Mouse (Mus musculus) T-cell, adult 2 months (primary cell): Measurements from ENCODE around the gene Faap100.
"Not testable (repeated sequence)": the region's sequence is repeated elsewhere in the genome, so short reads cannot be mapped to it uniquely, and the experiment has no call there.

Experiments used
- DNase-seq: peaks from one replicate; pipeline ENCODE4 v3.0.0; 2022; ENCODE audit warnings: low spot score

Gene Faap100

GRCm38 (mm10) chr11:120351250-120352092 lies 27.1 kb downstream of the Faap100 start:
- DNase-seq, result no peak

- no peak for DNase-seq
Measured at GRCm38 (mm10) chr11:120350711-120351110, 27.9 kb downstream of the Faap100 start.

GRCm38 (mm10) chr11:120349986-120350702 lies 28.4 kb downstream of the Faap100 start:
- peak; percentile 67 for DNase-seq

- no peak for DNase-seq
Measured at GRCm38 (mm10) chr11:120349371-120349985, 29.1 kb downstream of the Faap100 start.

GRCm38 (mm10) chr11:120348684-120349370 lies 29.7 kb downstream of the Faap100 start:
- DNase-seq, result no peak

DNA sequence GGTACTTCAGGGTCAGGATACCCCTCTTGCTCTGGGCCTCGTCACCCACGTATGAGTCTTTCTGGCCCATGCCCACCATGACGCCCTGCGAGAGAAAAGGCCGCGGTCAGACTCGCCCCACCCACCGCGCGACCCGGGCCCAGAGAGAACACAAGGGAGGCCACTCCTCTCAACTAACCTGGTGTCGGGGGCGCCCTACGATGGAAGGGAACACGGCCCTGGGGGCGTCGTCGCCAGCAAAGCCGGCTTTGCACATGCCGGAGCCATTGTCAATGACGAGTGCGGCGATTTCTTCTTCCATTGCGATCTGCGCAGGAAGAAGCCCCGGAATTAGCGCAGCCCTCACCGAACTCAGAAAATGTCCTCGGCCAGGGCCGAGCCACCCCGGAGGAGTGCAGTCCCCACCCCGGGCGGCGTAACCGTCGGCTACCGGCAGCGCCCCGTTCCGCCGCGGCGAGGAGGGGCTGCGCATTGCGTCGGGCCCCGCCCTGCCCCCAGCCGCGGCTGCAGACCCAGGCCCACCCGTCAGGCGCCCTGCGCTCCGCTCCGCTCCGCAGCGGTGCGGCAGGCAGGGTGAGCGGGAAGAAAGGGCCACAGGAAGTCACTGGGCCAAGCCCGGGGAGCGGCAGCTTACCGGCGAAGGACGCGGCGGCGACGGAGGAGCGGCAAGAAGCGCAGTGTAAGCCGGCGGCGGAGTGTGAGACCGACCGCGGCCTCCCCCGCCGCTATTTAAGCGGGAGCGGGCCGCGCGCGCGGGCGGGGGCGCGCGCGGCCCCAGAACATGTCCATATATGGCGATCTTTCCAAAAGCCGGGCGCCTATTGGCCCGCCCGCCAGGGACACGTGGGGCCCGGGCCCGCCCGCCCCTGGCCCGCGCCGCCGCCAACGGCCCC lies 30.5 kb downstream of the Faap100 start, which contains the start of gene Actg1:
Actg1 (minus strand) TSS at position 752 of the 893 bp plus-strand sequence.
- peak; percentile 82 for DNase-seq

GRCm38 (mm10) chr11:120347301-120347700 lies 31.3 kb downstream of the Faap100 start:
- peak; percentile 62 for DNase-seq

- not testable (repeated sequence) for DNase-seq
Measured at GRCm38 (mm10) chr11:120346383-120347034, 32.1 kb downstream of the Faap100 start.

- DNase-seq, result no peak
Measured at GRCm38 (mm10) chr11:120345067-120345681, 33.4 kb downstream of the Faap100 start.

DNA sequence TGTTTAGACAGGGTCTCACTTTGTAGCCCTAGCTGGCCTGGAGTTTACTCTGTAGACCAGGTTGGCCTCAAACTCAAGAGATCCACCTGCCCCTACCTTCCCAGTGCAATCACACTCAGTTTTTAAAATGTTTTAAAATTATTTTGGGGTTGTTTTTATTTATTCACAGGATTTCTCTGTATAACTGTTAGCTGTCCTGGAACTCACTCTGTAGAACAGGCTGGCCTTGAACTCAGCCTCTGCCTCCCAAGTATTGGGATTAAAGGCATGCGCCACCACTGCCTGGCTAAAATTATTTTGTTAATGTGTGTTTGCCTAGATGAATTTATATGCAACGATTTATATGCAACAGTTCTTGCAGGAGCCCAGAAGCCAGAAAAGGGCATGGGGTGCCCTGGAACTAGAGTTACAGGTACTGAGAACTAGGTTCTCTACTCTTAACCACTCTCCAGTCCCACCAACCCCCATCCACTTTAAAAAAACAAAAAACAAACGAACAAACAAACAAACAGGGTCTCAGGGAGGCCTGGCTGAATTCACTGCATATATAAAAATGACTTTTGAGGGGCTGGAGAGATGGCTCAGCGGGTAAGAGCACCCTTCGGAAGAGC lies 34.1 kb downstream of the Faap100 start:
- no peak for DNase-seq

- DNase-seq, result no peak
Measured at GRCm38 (mm10) chr11:120343519-120344309, 34.9 kb downstream of the Faap100 start.

DNA sequence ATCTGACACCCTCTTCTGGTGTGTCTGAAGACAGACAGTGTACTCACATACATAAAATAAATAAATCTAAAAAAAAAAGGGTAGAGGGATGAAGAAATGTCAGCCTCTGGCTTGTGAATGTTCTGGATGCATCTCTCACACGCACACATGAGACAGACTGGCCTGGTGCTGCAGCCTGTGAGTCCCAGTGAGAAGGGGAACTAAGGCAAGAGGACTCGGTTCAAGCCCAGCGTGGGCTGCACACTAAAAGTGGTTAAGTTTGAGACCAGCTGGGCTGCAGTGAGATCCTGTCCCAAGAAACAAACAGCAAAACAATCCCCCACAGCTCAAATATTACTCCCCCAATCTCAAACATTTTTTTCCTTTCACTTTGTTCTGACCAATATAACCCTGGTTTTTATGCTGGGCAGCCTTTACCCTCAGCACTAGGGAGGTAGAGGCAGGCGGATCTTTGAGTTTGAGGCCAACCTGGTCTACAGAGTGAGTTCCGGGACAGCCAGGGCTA lies 35.9 kb downstream of the Faap100 start:
- DNase-seq, result no peak

GRCm38 (mm10) chr11:120341661-120342060 lies 36.9 kb downstream of the Faap100 start:
- DNase-seq, result no peak

DNA sequence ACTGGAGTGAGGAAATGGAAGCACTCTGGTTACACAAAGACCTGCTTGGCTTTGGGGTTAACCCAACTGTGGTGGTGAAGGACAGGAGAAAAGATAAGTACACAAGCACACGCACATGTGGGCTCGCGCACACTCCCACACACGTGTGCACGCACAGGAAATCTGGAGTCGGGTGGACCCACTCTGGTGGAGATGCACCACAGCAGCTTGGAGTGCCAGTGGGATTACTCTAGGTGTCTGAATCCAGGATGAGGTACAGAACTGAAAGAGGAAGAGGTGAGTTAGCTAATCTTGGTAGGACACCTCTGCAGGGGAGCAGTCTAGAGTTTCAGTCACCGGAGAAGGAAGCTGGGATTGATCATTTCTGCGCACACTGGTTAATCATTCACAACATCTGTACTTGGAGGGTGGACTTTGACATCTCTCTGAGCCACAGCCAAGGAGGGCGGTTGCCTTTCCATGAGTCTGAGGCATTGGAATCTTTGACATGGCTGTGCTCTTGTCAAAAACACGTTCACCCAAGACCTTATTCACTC lies 38.5 kb downstream of the Faap100 start:
- DNase-seq, result no peak

- no peak for DNase-seq
Measured at GRCm38 (mm10) chr11:120338786-120339185, 39.8 kb downstream of the Faap100 start.

GRCm38 (mm10) chr11:120337447-120337846 lies 41.1 kb downstream of the Faap100 start:
- no peak for DNase-seq

DNA sequence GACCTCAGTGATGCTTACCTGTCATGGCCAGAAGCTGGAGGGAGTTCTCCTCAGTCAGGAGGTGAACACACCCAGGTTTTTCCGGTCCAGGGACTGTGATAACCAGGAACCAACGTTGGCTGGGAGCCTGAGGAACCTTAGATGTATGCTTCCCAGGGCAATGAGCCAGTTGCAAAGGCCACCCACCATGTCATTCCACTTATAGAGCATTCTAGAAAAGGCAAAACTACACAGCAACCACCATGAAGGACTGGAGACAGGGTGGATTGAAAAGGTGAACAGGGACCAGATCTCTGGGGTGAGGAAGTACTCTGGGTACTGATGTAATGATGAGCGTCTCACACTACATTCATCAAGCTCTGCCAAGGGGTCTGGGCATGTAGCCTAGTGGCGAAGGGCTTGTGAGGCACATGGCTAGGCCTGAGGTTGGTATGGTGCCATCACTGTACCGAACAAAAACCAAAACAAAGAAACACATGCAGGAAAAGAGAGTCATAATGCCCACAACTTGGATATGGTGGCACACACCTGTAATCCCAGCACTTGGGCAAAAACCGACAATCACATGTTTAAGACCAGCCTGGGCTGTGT lies 43.0 kb downstream of the Faap100 start:
- no peak for DNase-seq

DNA sequence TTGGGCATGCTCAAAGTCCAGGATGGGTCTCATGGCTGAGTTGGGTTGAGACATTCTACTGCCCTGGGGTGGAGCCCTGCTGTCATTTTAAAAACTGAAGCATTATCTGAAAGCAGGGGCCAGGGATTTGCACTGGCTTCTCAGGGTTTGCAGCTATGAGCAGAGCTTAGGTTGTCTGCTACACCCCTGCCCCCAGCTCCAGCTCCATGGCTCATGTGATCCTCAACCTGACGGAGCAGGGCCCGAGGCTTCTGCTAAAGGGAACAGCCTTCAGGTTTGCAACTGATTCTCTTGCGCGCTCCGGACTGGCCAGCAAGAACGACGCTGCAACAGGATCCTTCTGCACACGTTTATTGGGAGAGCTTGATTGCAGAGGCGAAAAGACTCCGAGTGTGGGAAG lies 58.4 kb downstream of the Faap100 start:
- DNase-seq, result no peak
